Mouse (Mus musculus): Measurements from ENCODE around the gene 4933415A04Rik.

- TF ChIP-seq CTCF (IDR thresholded peaks at IDR 0.05) (no peak), EP300 (IDR thresholded peaks at IDR 0.05) (no peak)
Measured at GRCm38 (mm10) chr11:43605859-43606258, 19.0 kb downstream of the 4933415A04Rik start.

Measured in lung, postnatal 0 days (tissue).